Mouse (Mus musculus) stomach, postnatal 0 days (tissue): ENCODE data around the gene Jazf1. TPM values are rescaled to one million over a fixed set of nuclear protein-coding genes. Genes with fewer than 3 reads are reported as not detected.
A peak's percentile ranks its signal among the peaks of the same experiment; 100 is the strongest.

Source experiments
- ATAC-seq: fragments of 200-750 bp; cut with Nextera tagmentation; 2 replicates; pipeline ENCODE4 v1.8.0; 2017; ENCODE audit not compliant: low FRiP score, low TSS enrichment
- DNase-seq: peaks from one replicate; pipeline ENCODE4 v3.0.0-alpha.2; 2016; ENCODE audit warnings: low spot score
- H3K27ac ChIP-seq: fragments of 300-500 bp; sonication (generic); replicated peaks from 2 replicates; pipeline ENCODE4 v1.5.1; 2014; ENCODE audit warnings: mild to moderate bottlenecking, control low read depth
- H3K27me3 ChIP-seq: fragments of 300-500 bp; sonication (generic); 2 replicates; pipeline ENCODE4 v1.6.1; 2014; ENCODE audit warnings: low read length; ENCODE audit not compliant: control insufficient read depth, insufficient read depth
- H3K36me3 ChIP-seq: fragments of 300-500 bp; sonication (generic); 2 replicates; pipeline ENCODE4 v1.6.1; 2014; ENCODE audit warnings: low read length, mixed read lengths; ENCODE audit not compliant: control insufficient read depth, insufficient read depth
- H3K4me1 ChIP-seq: fragments of 300-500 bp; sonication (generic); replicated peaks from 2 replicates; pipeline ENCODE4 v1.6.1; 2014; ENCODE audit warnings: antibody characterized with exemption; ENCODE audit not compliant: control insufficient read depth, insufficient read depth
- H3K4me2 ChIP-seq: fragments of 300-500 bp; sonication (generic); replicated peaks from 2 replicates; pipeline ENCODE4 v1.6.1; 2014; ENCODE audit warnings: low read depth, mild to moderate bottlenecking, control low read depth, moderate library complexity
- H3K4me3 ChIP-seq: fragments of 300-500 bp; sonication (generic); 2 replicates; pipeline ENCODE4 v1.5.1; 2014; ENCODE audit warnings: low read depth, low read length, control low read depth
- H3K9ac ChIP-seq: fragments of 300-500 bp; sonication (generic); 2 replicates; pipeline ENCODE4 v1.6.1; 2014; ENCODE audit warnings: mild to moderate bottlenecking, low read length, control low read depth, mixed read lengths
- H3K9me3 ChIP-seq: fragments of 300-500 bp; sonication (generic); 2 replicates; pipeline ENCODE4 v1.6.1; 2016; ENCODE audit warnings: low read length; ENCODE audit not compliant: control insufficient read depth
- CTCF ChIP-seq: IDR thresholded peaks from 2 replicates; pipeline ENCODE4 v1.5.1; 2016; ENCODE audit warnings: antibody characterized with exemption, low read depth, mild to moderate bottlenecking, moderate library complexity
- EP300 ChIP-seq: optimal IDR thresholded peaks from 2 replicates; pipeline ENCODE3; 2016; ENCODE audit warnings: antibody characterized with exemption
- WGBS: fragments of 180-500 bp; shearing (Covaris S2); extraction: QIAGEN DNeasy Blood & Tissue Kit; methylation state at CpG from one replicate; pipeline ENCODE4 v1.1.7; 2014; 5-methylcytosine and 5-hydroxymethylcytosine counted together
- polyA plus RNA-seq: library from polyadenylated mRNA; unstranded; fragments of >200 nt; fragmentation: Nextera tagmentation; extraction: Ambion mirVana; gene quantifications from 2 replicates; pipeline ENCODE4 v1.2.1, GENCODE M21; 2015

Jazf1 gene
- polyA plus RNA-seq, 1 experiment from 2014 or later, result 5.1 TPM

- no peak overlapping the region for H3K4me2 ChIP-seq
- no peaks in the 10 kb centered on the region for H3K4me1 ChIP-seq
- no peak for DNase-seq
- H3K9me3 ChIP-seq, result no peaks in the 10 kb centered on the region
- no peak overlapping the region for H3K9ac ChIP-seq
- no peak overlapping the region for H3K27ac ChIP-seq
- H3K36me3 ChIP-seq, result no peaks in the 10 kb centered on the region
- TF ChIP-seq EP300, result no peak
- no peak for TF ChIP-seq CTCF
- no peak overlapping the region for H3K4me3 ChIP-seq
- H3K27me3 ChIP-seq, result no peaks in the 10 kb centered on the region
- ATAC-seq, result no peak
- WGBS, result 63% methylated on average over 4 of the region's 4 CpGs
These were observed 230.6 kb downstream of the Jazf1 start for GRCm38 (mm10) chr6:52837792-52838191.

- Histone ChIP-seq H3K4me3 (no peak overlapping the region), H3K9me3 (no peaks in the 10 kb centered on the region), H3K36me3 (no peaks in the 10 kb centered on the region), H3K27ac (no peak overlapping the region), H3K4me2 (no peak overlapping the region), H3K27me3 (no peaks in the 10 kb centered on the region), H3K4me1 (no peaks in the 10 kb centered on the region), H3K9ac (no peak overlapping the region)
- TF ChIP-seq CTCF (no peak), EP300 (no peak)
- no peak for DNase-seq
- no peak for ATAC-seq
- 75% methylated on average over 15 of the region's 15 CpGs for WGBS
These were observed 232.1 kb downstream of the Jazf1 start for GRCm38 (mm10) chr6:52836201-52836950.

- WGBS, result 72% methylated on average over 2 of the region's 2 CpGs
- no peak for DNase-seq
- no peaks in the 10 kb centered on the region for H3K27me3 ChIP-seq
- H3K4me2 ChIP-seq, result no peak overlapping the region
- no peak overlapping the region for H3K4me3 ChIP-seq
- no peaks in the 10 kb centered on the region for H3K9me3 ChIP-seq
- H3K9ac ChIP-seq, result no peak overlapping the region
- ATAC-seq, result no peak
- no peak overlapping the region for H3K27ac ChIP-seq
- no peaks in the 10 kb centered on the region for H3K36me3 ChIP-seq
- H3K4me1 ChIP-seq, result no peaks in the 10 kb centered on the region
- TF ChIP-seq EP300 (no peak), CTCF (no peak)
These were observed 240.6 kb downstream of the Jazf1 start for GRCm38 (mm10) chr6:52827752-52828277.

GRCm38 (mm10) chr6:52825535-52825934 is 242.9 kb downstream of the Jazf1 start:
- Histone ChIP-seq H3K27me3 (no peaks in the 10 kb centered on the region), H3K27ac (0 out of 2 replicates have a peak overlapping the region, but pooled peaks have one; percentile 24), H3K9me3 (no peaks in the 10 kb centered on the region), H3K4me3 (no peak overlapping the region), H3K4me2 (no peak overlapping the region), H3K36me3 (no peaks in the 10 kb centered on the region), H3K4me1 (no peaks in the 10 kb centered on the region), H3K9ac (no peak overlapping the region)
- ATAC-seq, result peak; percentile 96
- 40% methylated on average over 5 of the region's 5 CpGs for WGBS
- DNase-seq, result peak; percentile 72
- no peak for TF ChIP-seq CTCF
- TF ChIP-seq EP300, result no peak

- Histone ChIP-seq H3K27me3 (no peaks in the 10 kb centered on the region), H3K9me3 (no peaks in the 10 kb centered on the region), H3K4me2 (no peak overlapping the region), H3K4me1 (no peaks in the 10 kb centered on the region), H3K36me3 (no peaks in the 10 kb centered on the region), H3K9ac (no peak overlapping the region), H3K4me3 (no peak overlapping the region), H3K27ac (0 out of 2 replicates have a peak overlapping the region, but pooled peaks have one; percentile 24)
- no peak for TF ChIP-seq EP300
- no peak for TF ChIP-seq CTCF
- DNase-seq (no peak), ATAC-seq (0 out of 2 replicates have a peak, but pooled peaks have one; percentile 24)
- 74% methylated on average over 3 of the region's 3 CpGs for WGBS
These were observed 243.4 kb downstream of the Jazf1 start for GRCm38 (mm10) chr6:52824977-52825482.

- Histone ChIP-seq H3K36me3 (no peaks in the 10 kb centered on the region), H3K9ac (no peak overlapping the region), H3K4me1 (no peaks in the 10 kb centered on the region), H3K27ac (no peak overlapping the region), H3K27me3 (no peaks in the 10 kb centered on the region), H3K4me2 (no peak overlapping the region), H3K9me3 (no peaks in the 10 kb centered on the region), H3K4me3 (no peak overlapping the region)
- DNase-seq (no peak), ATAC-seq (no peak)
- no peak for TF ChIP-seq CTCF
- no peak for TF ChIP-seq EP300
- WGBS, result 67% methylated on average over 7 of the region's 7 CpGs
These were observed 245.4 kb downstream of the Jazf1 start for GRCm38 (mm10) chr6:52823064-52823463.
